Mouse (Mus musculus): Measurements from ENCODE around the gene Hist1h2bp. TPM values are rescaled to one million over a fixed set of nuclear protein-coding genes. Genes with fewer than 3 reads are reported as not detected.
"Not testable (repeated sequence)": the region's sequence is repeated elsewhere in the genome, so short reads cannot be mapped to it uniquely, and the experiment has no call there.

Hist1h2bp gene
- polyA plus RNA-seq, 1 experiment from 2014 or later: 2.2 TPM

DNA sequence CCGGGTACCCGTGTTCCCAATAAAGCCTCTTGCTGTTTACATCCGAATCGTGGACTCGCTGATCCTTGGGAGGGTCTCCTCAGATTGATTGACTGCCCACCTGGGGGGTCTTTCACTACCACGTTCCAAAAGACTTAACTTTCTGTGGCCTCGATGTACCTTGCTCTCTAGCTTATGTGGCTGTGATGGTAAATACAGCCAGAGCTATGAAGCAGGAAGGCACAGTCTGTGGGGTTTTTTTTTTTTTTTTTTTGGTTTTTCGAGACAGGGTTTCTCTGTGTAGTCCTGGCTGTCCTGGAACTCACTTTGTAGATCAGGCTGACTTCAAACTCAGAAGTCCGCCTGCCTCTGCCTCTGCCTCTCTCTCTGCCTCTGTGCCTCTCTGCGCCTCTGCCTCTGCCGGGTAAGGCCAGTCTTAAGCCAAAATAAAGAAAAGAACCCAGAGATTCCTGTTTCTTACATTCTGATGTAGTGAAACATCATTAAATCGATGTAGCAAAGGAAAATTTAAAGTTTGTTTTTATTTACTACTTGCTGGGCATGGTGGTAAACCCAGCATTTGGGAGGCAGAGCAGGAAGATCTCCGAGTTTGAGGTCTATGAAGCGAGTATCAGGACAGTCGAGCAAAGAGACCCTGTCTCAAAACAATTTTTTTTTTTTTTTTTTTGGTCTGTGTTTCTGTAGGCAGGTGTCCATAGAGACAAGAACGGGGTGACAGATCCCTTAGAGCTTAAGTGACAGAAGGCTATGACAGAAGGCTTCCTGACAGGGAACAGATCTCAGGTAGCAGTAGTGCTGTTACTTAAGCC lies 33.0 kb downstream of the Hist1h2bp start:
- DNase-seq (ENCODE audit: low spot score): not testable (repeated sequence)

DNA sequence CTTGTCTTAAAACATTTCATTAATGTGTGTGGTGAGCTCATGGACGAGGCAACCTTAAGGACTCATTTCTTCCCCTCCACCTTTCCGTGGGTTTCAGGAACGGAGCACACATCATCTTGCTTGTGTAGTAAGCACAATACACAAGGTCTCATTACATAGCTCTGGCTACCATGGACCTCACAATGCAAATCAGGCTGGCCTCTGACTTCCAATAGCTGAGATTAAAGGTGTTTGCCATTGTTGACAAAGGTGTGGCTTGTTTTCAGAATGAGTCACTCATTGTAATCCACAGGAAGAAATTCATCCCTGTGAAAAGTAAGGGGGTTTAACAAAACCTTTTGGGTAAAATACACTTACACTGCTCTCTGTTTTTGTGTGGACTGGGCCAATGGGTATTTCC lies 41.2 kb downstream of the Hist1h2bp start:
- H3K27ac ChIP-seq (ENCODE audit: low read depth, low read length): no peak overlapping the region
- WGBS: 80% methylated on average over 3 of the region's 3 CpGs
- ATAC-seq (ENCODE audit: insufficient read depth, low FRiP score, low TSS enrichment): no peak

More for the DNA sequence above, 33.0 kb downstream of the Hist1h2bp start:
- not testable (repeated sequence) for H3K4me3 ChIP-seq (ENCODE audit: low read depth, low read length); H3K36me3 ChIP-seq (ENCODE audit: control insufficient read depth, insufficient read depth, low read length); H3K9ac ChIP-seq (ENCODE audit: low read length); H3K4me1 ChIP-seq (ENCODE audit: control insufficient read depth, insufficient read depth, low read length); H3K4me2 ChIP-seq (ENCODE audit: low read depth); H3K9me3 ChIP-seq (ENCODE audit: control insufficient read depth, low read length); ATAC-seq (ENCODE audit: insufficient read depth, low FRiP score, low TSS enrichment); H3K27me3 ChIP-seq (ENCODE audit: control insufficient read depth, insufficient read depth, low read length); H3K27ac ChIP-seq (ENCODE audit: low read depth, low read length)
- WGBS: 73% methylated on average over 6 of the region's 16 CpGs

DNA sequence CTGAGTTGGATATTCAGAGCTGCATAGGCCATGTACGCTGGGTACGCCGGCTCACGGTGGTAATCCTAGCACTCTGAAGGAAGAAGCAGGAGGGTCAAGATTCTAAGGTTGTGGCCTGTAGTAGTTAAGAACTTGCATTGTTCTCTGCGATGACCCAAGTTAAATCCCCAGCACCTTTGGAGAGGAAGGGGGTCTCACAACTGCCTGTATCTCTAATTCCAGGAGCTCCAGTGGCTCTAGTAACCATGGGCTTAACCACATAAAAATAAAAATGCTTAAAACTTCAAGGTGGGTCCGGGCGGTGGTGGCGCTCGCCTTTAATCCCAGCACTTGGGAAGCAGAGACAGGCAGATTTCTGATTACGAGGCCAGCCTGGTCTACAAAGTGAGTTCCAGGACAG lies 43.1 kb downstream of the Hist1h2bp start:
- DNase-seq (ENCODE audit: low spot score) (no peak), ATAC-seq (ENCODE audit: insufficient read depth, low FRiP score, low TSS enrichment) (no peak)
- Histone ChIP-seq H3K9me3 (ENCODE audit: control insufficient read depth, low read length) (no peaks in the 10 kb centered on the region), H3K4me2 (ENCODE audit: low read depth) (no peak overlapping the region), H3K36me3 (ENCODE audit: control insufficient read depth, insufficient read depth, low read length) (no peaks in the 10 kb centered on the region), H3K4me1 (ENCODE audit: control insufficient read depth, insufficient read depth, low read length) (no peaks in the 10 kb centered on the region), H3K9ac (ENCODE audit: low read length) (no peak overlapping the region), H3K27me3 (ENCODE audit: control insufficient read depth, insufficient read depth, low read length) (no peaks in the 10 kb centered on the region), H3K4me3 (ENCODE audit: low read depth, low read length) (no peak overlapping the region), H3K27ac (ENCODE audit: low read depth, low read length) (no peak overlapping the region)
- 92% methylated on average over 10 of the region's 10 CpGs for WGBS

More for the DNA sequence above, 41.2 kb downstream of the Hist1h2bp start:
- no peaks in the 10 kb centered on the region for H3K36me3 ChIP-seq (ENCODE audit: control insufficient read depth, insufficient read depth, low read length)
- H3K4me3 ChIP-seq (ENCODE audit: low read depth, low read length): no peak overlapping the region
- no peaks in the 10 kb centered on the region for H3K27me3 ChIP-seq (ENCODE audit: control insufficient read depth, insufficient read depth, low read length)
- H3K4me2 ChIP-seq (ENCODE audit: low read depth): no peak overlapping the region
- no peaks in the 10 kb centered on the region for H3K4me1 ChIP-seq (ENCODE audit: control insufficient read depth, insufficient read depth, low read length)
- H3K9ac ChIP-seq (ENCODE audit: low read length): no peak overlapping the region
- no peak for DNase-seq (ENCODE audit: low spot score)
- no peaks in the 10 kb centered on the region for H3K9me3 ChIP-seq (ENCODE audit: control insufficient read depth, low read length)

DNA sequence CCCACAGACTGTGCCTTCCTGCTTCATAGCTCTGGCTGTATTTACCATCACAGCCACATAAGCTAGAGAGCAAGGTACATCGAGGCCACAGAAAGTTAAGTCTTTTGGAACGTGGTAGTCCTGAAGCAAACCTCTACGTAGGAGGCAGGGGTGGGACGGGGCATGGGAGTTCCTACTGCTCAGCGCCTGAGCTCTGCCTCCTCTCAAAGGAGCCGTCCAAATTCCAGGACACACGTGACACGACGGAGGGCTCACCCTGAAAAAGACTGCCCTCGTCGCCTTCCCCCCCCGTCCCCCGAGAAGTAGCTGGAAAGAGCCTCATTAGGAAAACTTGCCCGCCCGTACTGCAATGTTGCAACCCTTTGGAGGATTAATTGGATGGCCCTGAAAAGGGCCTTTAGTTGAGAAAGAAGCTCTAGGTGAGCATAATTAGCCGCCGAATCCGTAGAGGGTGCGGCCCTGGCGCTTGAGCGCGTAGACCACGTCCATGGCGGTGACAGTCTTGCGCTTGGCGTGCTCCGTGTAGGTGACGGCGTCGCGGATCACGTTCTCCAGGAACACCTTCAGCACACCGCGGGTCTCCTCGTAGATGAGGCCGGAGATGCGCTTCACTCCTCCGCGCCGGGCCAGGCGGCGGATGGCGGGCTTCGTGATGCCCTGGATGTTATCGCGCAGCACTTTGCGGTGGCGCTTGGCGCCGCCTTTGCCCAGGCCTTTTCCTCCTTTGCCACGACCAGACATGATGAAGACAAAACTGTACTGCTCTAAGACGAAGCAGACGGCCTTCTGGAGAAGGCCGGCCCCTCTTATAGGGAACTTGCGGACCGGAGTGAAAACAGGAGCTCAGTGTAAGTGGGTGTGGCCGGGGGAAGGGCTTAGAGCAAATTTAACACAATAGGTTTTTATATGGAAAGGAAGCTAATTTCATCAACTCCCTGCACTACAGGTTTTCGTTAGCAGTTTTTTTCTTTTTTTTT lies 44.4 kb downstream of the Hist1h2bp start, which contains the start of gene Hist1h4n:
TSS of gene Hist1h4n (minus strand) at position 779 of the 977 bp plus-strand sequence.
- H3K4me1 ChIP-seq (ENCODE audit: control insufficient read depth, insufficient read depth, low read length); H3K4me3 ChIP-seq (ENCODE audit: low read depth, low read length); H3K36me3 ChIP-seq (ENCODE audit: control insufficient read depth, insufficient read depth, low read length); H3K27me3 ChIP-seq (ENCODE audit: control insufficient read depth, insufficient read depth, low read length); H3K27ac ChIP-seq (ENCODE audit: low read depth, low read length); H3K9me3 ChIP-seq (ENCODE audit: control insufficient read depth, low read length); DNase-seq (ENCODE audit: low spot score); H3K4me2 ChIP-seq (ENCODE audit: low read depth); H3K9ac ChIP-seq (ENCODE audit: low read length): not testable (repeated sequence)
- peak; percentile 81 for ATAC-seq (ENCODE audit: insufficient read depth, low FRiP score, low TSS enrichment)
- WGBS: under 1% methylated on average over 24 of the region's 58 CpGs

DNA sequence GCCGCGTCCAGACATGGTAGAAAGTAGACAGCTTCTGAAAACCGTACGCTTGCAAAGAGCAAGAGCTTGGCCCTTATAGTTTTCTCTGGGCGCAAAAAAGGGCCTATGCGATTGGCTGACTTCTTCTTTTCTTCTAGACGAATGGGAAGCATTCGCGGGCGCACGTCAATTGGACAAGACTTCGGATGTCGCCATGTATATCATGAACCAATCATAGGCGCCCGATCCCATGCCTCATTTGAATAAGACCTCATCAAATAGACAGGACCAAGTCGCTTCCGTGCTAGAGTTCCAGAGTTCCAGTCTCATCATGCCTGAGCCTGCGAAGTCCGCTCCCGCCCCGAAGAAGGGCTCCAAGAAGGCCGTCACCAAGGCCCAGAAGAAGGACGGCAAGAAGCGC lies 46.2 kb downstream of the Hist1h2bp start, which contains the start of the genes Hist1h2ap and Hist1h2br:
TSS of gene Hist1h2ap (minus strand) at position 47 of the 400 bp plus-strand sequence.
TSS of gene Hist1h2br (plus strand) at position 283 of the 400 bp plus-strand sequence.
- not testable (repeated sequence) for H3K9ac ChIP-seq (ENCODE audit: low read length); H3K27ac ChIP-seq (ENCODE audit: low read depth, low read length); H3K9me3 ChIP-seq (ENCODE audit: control insufficient read depth, low read length); DNase-seq (ENCODE audit: low spot score); H3K4me1 ChIP-seq (ENCODE audit: control insufficient read depth, insufficient read depth, low read length); H3K4me3 ChIP-seq (ENCODE audit: low read depth, low read length); H3K36me3 ChIP-seq (ENCODE audit: control insufficient read depth, insufficient read depth, low read length); H3K27me3 ChIP-seq (ENCODE audit: control insufficient read depth, insufficient read depth, low read length); H3K4me2 ChIP-seq (ENCODE audit: low read depth)
- peak; percentile 94 for ATAC-seq (ENCODE audit: insufficient read depth, low FRiP score, low TSS enrichment)
- no CpG with 5 or more reads among the region's 24 CpGs for WGBS

Small RNAs within 50 kb of the gene (microRNA-seq; reads per million reads assigned to microRNA genes)
- not detected for gene Gm19658
- gene Gm44346: not detected
- gene Gm44454: not detected
- not detected for gene Gm44466

Other genes starting within 250 kb of the Hist1h2bp start
- 0.12 and 0.23 TPM in 2 replicates for gene Olfr1366, start 244.7 kb upstream of the Hist1h2bp start, polyA plus RNA-seq (2014; fragmentation: Nextera tagmentation; extraction: Ambion mirVana)
- gene Olfr1535, start 227.6 kb upstream of the Hist1h2bp start, polyA plus RNA-seq (2014; fragmentation: Nextera tagmentation; extraction: Ambion mirVana): 0.05 TPM in 1 of 2 replicates, not detected in the other
- not detected in 2 replicates for gene Olfr1364, start 205.7 kb upstream of the Hist1h2bp start, polyA plus RNA-seq (2014; fragmentation: Nextera tagmentation; extraction: Ambion mirVana)
- gene Olfr1362, start 173.4 kb upstream of the Hist1h2bp start, polyA plus RNA-seq (2014; fragmentation: Nextera tagmentation; extraction: Ambion mirVana): not detected in 2 replicates
- gene Olfr11, start 144.9 kb upstream of the Hist1h2bp start, polyA plus RNA-seq (2014; fragmentation: Nextera tagmentation; extraction: Ambion mirVana): not detected in 2 replicates
- 0.08 TPM in 1 of 2 replicates, not detected in the other for gene Olfr1361, start 124.1 kb upstream of the Hist1h2bp start, polyA plus RNA-seq (2014; fragmentation: Nextera tagmentation; extraction: Ambion mirVana)
- gene Olfr1360, start 110.1 kb upstream of the Hist1h2bp start, polyA plus RNA-seq (2014; fragmentation: Nextera tagmentation; extraction: Ambion mirVana): not detected in 2 replicates
- gene Olfr1359, start 89.3 kb upstream of the Hist1h2bp start, polyA plus RNA-seq (2014; fragmentation: Nextera tagmentation; extraction: Ambion mirVana): not detected in 2 replicates
- gene Hist1h2bl, start 71.3 kb upstream of the Hist1h2bp start, polyA plus RNA-seq (2014; fragmentation: Nextera tagmentation; extraction: Ambion mirVana): 2.1 and 2.3 TPM in 2 replicates
- gene Hist1h2ai, start 71.0 kb upstream of the Hist1h2bp start, polyA plus RNA-seq (2014; fragmentation: Nextera tagmentation; extraction: Ambion mirVana): 13.2 and 19.5 TPM in 2 replicates
- gene Hist1h3h, start 69.8 kb upstream of the Hist1h2bp start, polyA plus RNA-seq (2014; fragmentation: Nextera tagmentation; extraction: Ambion mirVana): 5.6 and 23.9 TPM in 2 replicates
- 4.3 and 4.6 TPM in 2 replicates for gene Hist1h2bm, start 65.4 kb upstream of the Hist1h2bp start, polyA plus RNA-seq (2014; fragmentation: Nextera tagmentation; extraction: Ambion mirVana)
- gene Hist1h4j, start 52.4 kb upstream of the Hist1h2bp start, polyA plus RNA-seq (2014; fragmentation: Nextera tagmentation; extraction: Ambion mirVana): 1.1 and 1.4 TPM in 2 replicates
- 1.8 and 2.3 TPM in 2 replicates for gene Hist1h4k, start 37.0 kb upstream of the Hist1h2bp start, polyA plus RNA-seq (2014; fragmentation: Nextera tagmentation; extraction: Ambion mirVana)
- 8.1 and 9.3 TPM in 2 replicates for gene Hist1h2ak, start 33.6 kb upstream of the Hist1h2bp start, polyA plus RNA-seq (2014; fragmentation: Nextera tagmentation; extraction: Ambion mirVana)
- gene Hist1h2bn, start 33.3 kb upstream of the Hist1h2bp start, polyA plus RNA-seq (2014; fragmentation: Nextera tagmentation; extraction: Ambion mirVana): 2.1 and 3.2 TPM in 2 replicates
- gene Hist1h1b, start 6.8 kb upstream of the Hist1h2bp start, polyA plus RNA-seq (2014; fragmentation: Nextera tagmentation; extraction: Ambion mirVana): 15.4 and 16.9 TPM in 2 replicates
- gene Hist1h3i, start 4.1 kb upstream of the Hist1h2bp start, polyA plus RNA-seq (2014; fragmentation: Nextera tagmentation; extraction: Ambion mirVana): 228 and 229 TPM in 2 replicates
- 11.7 and 14.0 TPM in 2 replicates for gene Hist1h2an, start 243 bp upstream of the Hist1h2bp start, polyA plus RNA-seq (2014; fragmentation: Nextera tagmentation; extraction: Ambion mirVana)
- gene Hist1h2bq, start 22.7 kb downstream of the Hist1h2bp start, polyA plus RNA-seq (2014; fragmentation: Nextera tagmentation; extraction: Ambion mirVana): 20.3 and 20.8 TPM in 2 replicates
- not detected in 2 replicates for gene Hist1h2ao, start 23.0 kb downstream of the Hist1h2bp start, polyA plus RNA-seq (2014; fragmentation: Nextera tagmentation; extraction: Ambion mirVana)
- not detected in 2 replicates for gene Hist1h4m, start 24.3 kb downstream of the Hist1h2bp start, polyA plus RNA-seq (2014; fragmentation: Nextera tagmentation; extraction: Ambion mirVana)
- 10.5 and 15.6 TPM in 2 replicates for gene Hist1h4n, start 44.7 kb downstream of the Hist1h2bp start, polyA plus RNA-seq (2014; fragmentation: Nextera tagmentation; extraction: Ambion mirVana)
- gene Hist1h2ap, start 46.0 kb downstream of the Hist1h2bp start, polyA plus RNA-seq (2014; fragmentation: Nextera tagmentation; extraction: Ambion mirVana): 4,141 and 4,626 TPM in 2 replicates
- gene Hist1h2br, start 46.3 kb downstream of the Hist1h2bp start, polyA plus RNA-seq (2014; fragmentation: Nextera tagmentation; extraction: Ambion mirVana): 20.0 TPM in 2 replicates
- gene Zfp184, start 157.6 kb downstream of the Hist1h2bp start, polyA plus RNA-seq (2014; fragmentation: Nextera tagmentation; extraction: Ambion mirVana): 22.1 and 25.9 TPM in 2 replicates
- 0.16 and 0.19 TPM in 2 replicates for gene Pom121l2, start 193.7 kb downstream of the Hist1h2bp start, polyA plus RNA-seq (2014; fragmentation: Nextera tagmentation; extraction: Ambion mirVana)
- 0.21 and 0.27 TPM in 2 replicates for gene Prss16, start 222.3 kb downstream of the Hist1h2bp start, polyA plus RNA-seq (2014; fragmentation: Nextera tagmentation; extraction: Ambion mirVana)
- gene Hist1h2ah, start 248.1 kb downstream of the Hist1h2bp start, polyA plus RNA-seq (2014; fragmentation: Nextera tagmentation; extraction: Ambion mirVana): 6.6 and 16.2 TPM in 2 replicates
- 6.2 and 10.8 TPM in 2 replicates for gene Hist1h2bk, start 248.4 kb downstream of the Hist1h2bp start, polyA plus RNA-seq (2014; fragmentation: Nextera tagmentation; extraction: Ambion mirVana)

Measured in neural tube, embryonic 11.5 days (tissue).